Mouse (Mus musculus): ENCODE results near the gene F11r.

DNA sequence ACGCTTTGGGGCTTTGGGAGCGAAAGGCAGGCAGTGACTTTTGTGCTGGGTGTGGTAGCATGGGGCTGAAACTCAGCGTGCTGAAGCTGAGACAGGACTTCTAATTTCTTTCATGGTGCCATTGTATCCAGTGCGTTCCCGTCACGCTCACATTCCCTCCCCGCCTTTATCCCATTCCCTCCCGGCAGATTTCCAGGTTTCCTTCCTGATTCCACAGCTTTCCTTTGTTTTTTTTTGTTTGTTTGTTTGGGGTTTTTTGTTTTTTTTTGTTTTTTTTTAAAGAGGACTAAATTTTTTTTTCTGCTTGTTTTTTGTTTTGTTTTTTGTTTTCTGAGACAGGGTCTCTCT, 5.1 kb downstream of the F11r start:
- TF ChIP-seq CTCF (IDR thresholded peaks at IDR 0.05; ENCODE audit: control insufficient read depth, insufficient read depth, insufficient replicate concordance, low read depth, low read length) (no peak), POLR2A (IDR thresholded peaks at IDR 0.05; ENCODE audit: control insufficient read depth, low read depth, low read length) (no peak)

Measured in testis, adult 2 months (tissue).